ENCODE assay signal across 8 mouse cellular contexts in genomic region chr10:126330305-126330969, GRCm38 (mm10).
DNase-seq lines count a peak whose midpoint lies in the region; ATAC-seq lines count a peak whose summit lies in the region.

No protein-coding gene starts in this region.

- no peaks in the 10 kb centered on the region for H3K36me3 ChIP-seq in intestine, embryonic 15.5 days
- H3K36me3 ChIP-seq in megakaryocyte, embryonic 14.5 days (replicated peaks; ENCODE audit: low read length) = no peaks in the 10 kb centered on the region

- DNase-seq in adrenal gland, adult 2 months = peak; percentile 92
- peak; percentile 91 for DNase-seq in embryo, embryonic 11 days
- peak; percentile 84 for DNase-seq in gastrocnemius, postnatal 36 days
- peak; percentile 32 to 86 for DNase-seq in left cerebral cortex, adult 9 months (ENCODE audit: low spot score in 2 of 2)
- DNase-seq in right cerebral cortex, postnatal 10 days (ENCODE audit: low spot score in 2 of 2) = peak; percentile 90 to 93
- DNase-seq in urinary bladder, postnatal 10 days (ENCODE audit: low spot score) = peak; percentile 72

- no peak overlapping the region for H3K4me3 ChIP-seq in intestine, embryonic 15.5 days (replicated peaks)
- H3K4me3 ChIP-seq in megakaryocyte, embryonic 14.5 days (replicated peaks) = peak overlapping the region; percentile 56

- 6% methylated on average over 17 of the region's 17 CpGs for WGBS in intestine, embryonic 15.5 days

- peak; percentile 99 for ATAC-seq in intestine, embryonic 15.5 days

- H3K4me1 ChIP-seq in intestine, embryonic 15.5 days (replicated peaks) = 0 out of 2 replicates have a peak, but pooled peaks cover 2% of the 10 kb centered on the region
- no peaks in the 10 kb centered on the region for H3K4me1 ChIP-seq in megakaryocyte, embryonic 14.5 days

- peak overlapping the region; percentile 46 for H3K4me2 ChIP-seq in intestine, embryonic 15.5 days (replicated peaks)

- intact Hi-C loops in gastrocnemius, postnatal 36 days (cut with DNase I) = loop anchor here (2.0 to 5.0 kb wide), 2 partner anchors 163 to 606 kb away; no protein-coding TSS in a partner anchor

- no peak overlapping the region for H3K27ac ChIP-seq in intestine, embryonic 15.5 days

- no peak overlapping the region for H3K9ac ChIP-seq in intestine, embryonic 15.5 days

- H3K9me3 ChIP-seq in intestine, embryonic 15.5 days = no peaks in the 10 kb centered on the region
- H3K9me3 ChIP-seq in megakaryocyte, embryonic 14.5 days = peaks cover 24% of the 10 kb centered on the region

- H3K27me3 ChIP-seq in intestine, embryonic 15.5 days (replicated peaks) = no peaks in the 10 kb centered on the region
- no peaks in the 10 kb centered on the region for H3K27me3 ChIP-seq in megakaryocyte, embryonic 14.5 days (replicated peaks)
